Mouse (Mus musculus): Measurements from ENCODE around the gene Pex1. TPM values are rescaled to one million over a fixed set of nuclear protein-coding genes. Genes with fewer than 3 reads are reported as not detected.
"Not testable (repeated sequence)": the region's sequence is repeated elsewhere in the genome, so short reads cannot be mapped to it uniquely, and the experiment has no call there.

Gene Pex1
- polyA plus RNA-seq (2015; fragmentation: Nextera tagmentation; extraction: Ambion mirVana) = 10.1 and 17.3 TPM in 2 replicates

DNA sequence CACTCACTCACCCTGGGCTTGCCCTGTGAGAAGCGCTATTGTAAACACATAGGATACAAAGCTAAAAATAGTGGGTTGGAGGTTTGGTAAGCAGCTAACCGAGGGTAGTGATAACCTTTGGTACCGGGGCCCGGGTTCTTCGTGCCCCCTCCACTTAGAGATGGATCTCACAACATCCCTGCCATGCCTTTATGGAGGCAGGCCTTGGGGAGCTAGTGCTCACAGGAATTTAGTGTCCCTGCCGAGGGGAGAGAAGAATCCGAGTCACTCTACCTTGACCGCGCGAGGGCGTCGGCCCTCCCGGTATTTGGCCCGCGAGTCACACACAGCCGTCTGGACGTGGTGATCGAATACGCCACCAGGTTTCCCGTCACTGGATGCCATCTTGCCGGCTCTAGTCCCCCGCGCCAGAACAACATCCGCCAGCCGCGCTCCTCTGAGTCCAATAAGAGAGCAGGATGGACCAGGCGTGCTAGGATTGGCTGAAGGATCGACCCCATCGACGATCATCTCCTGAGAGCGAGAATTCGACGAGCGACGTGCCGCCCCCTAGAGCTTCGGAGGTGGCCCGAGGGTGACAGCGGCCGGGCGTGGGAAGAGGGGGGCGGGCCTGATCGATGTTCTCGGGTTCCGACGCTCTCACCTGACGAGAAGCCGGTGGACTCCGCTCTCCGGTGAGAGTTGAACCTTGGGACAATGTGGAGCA is at the start of gene Pex1:
Gene Pex1, plus strand, starts transcription at position 374 of the 706 bp plus-strand sequence.
- peak; percentile 98 for DNase-seq (ENCODE audit: low spot score)

GRCm38 (mm10) chr5:3546226-3546625 is 49.6 kb upstream of the Pex1 start:
- no peak for DNase-seq (ENCODE audit: low spot score)

DNA sequence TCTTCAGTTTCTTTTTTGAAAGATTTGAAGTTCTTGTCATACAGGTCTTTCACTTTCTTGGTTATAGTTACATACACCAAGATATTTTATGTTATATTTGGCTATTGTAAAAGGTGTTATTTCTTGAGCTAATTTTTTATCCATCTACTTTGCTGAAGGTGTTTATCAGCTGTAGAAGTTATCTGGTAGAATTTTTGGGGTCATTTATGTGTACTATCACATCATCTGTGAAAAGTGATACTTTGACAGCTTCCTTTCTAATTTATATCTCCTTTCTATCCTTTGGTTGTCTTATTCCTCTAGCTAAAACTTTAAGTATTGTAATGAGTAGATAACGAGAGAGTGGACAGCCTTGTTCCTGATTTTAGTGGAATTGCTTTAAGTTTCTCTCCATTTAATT is 44.4 kb upstream of the Pex1 start:
- DNase-seq (ENCODE audit: low spot score) = no peak

- no peak for DNase-seq (ENCODE audit: low spot score)
Measured at GRCm38 (mm10) chr5:3554198-3554597, 41.7 kb upstream of the Pex1 start.

- DNase-seq (ENCODE audit: low spot score) = no peak
Measured at GRCm38 (mm10) chr5:3571266-3571665, 24.6 kb upstream of the Pex1 start, which contains the start of gene 1700109H08Rik. 1700109H08Rik (plus strand) TSS chr5:3571566.

- DNase-seq (ENCODE audit: low spot score) = no peak
Measured at GRCm38 (mm10) chr5:3574825-3575224, 21.0 kb upstream of the Pex1 start.

GRCm38 (mm10) chr5:3577939-3578338 is 17.9 kb upstream of the Pex1 start:
- DNase-seq (ENCODE audit: low spot score) = no peak

GRCm38 (mm10) chr5:3579066-3579465 is 16.8 kb upstream of the Pex1 start:
- DNase-seq (ENCODE audit: low spot score) = no peak

- DNase-seq (ENCODE audit: low spot score) = peak; percentile 78
Measured at GRCm38 (mm10) chr5:3596399-3596766, 517 bp downstream of the Pex1 start, which contains the start of gene Rbm48. Rbm48 (minus strand) TSS chr5:3596585.

GRCm38 (mm10) chr5:3597171-3597570 is 1.3 kb downstream of the Pex1 start:
- no peak for DNase-seq (ENCODE audit: low spot score)

GRCm38 (mm10) chr5:3598766-3599165 is 2.9 kb downstream of the Pex1 start:
- DNase-seq (ENCODE audit: low spot score) = no peak

GRCm38 (mm10) chr5:3600298-3600697 is 4.4 kb downstream of the Pex1 start:
- no peak for DNase-seq (ENCODE audit: low spot score)

DNA sequence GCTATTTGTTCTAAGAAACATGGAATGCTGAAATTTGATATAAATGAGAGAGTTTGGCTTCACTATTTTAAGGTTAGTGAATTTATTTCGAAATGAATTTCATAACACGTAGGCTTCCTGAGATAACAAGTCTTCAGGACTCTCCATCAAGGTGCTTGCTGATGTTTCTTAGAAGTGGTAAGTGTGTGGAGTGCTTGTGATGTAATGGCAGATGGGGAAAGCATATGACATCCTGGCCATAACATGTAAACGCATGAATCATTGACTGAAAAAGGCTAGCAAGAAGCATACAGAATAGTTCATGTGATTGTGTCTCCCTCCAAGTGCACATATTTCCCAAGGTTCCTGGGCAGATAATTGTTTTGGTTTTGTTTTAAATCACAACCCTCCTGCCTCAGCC is 4.9 kb downstream of the Pex1 start:
- no peak for DNase-seq (ENCODE audit: low spot score)

GRCm38 (mm10) chr5:3607114-3607513 is 11.2 kb downstream of the Pex1 start:
- DNase-seq (ENCODE audit: low spot score) = no peak

GRCm38 (mm10) chr5:3609241-3609640 is 13.4 kb downstream of the Pex1 start:
- DNase-seq (ENCODE audit: low spot score) = no peak

DNA sequence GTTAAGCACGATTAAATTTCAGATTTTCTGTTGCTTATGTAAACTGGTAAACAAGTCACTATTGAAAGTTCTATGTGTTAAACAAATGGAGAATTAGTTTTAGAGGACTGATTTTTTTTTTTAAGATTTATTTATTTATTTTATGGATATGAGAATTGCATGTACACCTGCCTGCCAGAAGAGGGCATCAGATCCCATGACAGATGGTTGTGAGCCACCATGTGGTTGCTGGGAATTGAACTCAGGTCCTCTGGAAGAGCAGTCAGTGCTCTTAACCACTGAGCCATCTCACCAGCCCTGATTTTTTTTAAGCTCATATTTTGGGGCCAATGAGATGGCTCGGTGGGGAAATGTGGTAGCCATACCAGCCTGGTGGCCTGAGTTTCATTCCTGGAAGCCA is 16.0 kb downstream of the Pex1 start:
- DNase-seq (ENCODE audit: low spot score) = not testable (repeated sequence)

GRCm38 (mm10) chr5:3620486-3620885 is 24.6 kb downstream of the Pex1 start:
- no peak for DNase-seq (ENCODE audit: low spot score)

GRCm38 (mm10) chr5:3630055-3630454 is 34.2 kb downstream of the Pex1 start:
- no peak for DNase-seq (ENCODE audit: low spot score)

- no peak for DNase-seq (ENCODE audit: low spot score)
Measured at GRCm38 (mm10) chr5:3631512-3632271, 35.8 kb downstream of the Pex1 start.

DNA sequence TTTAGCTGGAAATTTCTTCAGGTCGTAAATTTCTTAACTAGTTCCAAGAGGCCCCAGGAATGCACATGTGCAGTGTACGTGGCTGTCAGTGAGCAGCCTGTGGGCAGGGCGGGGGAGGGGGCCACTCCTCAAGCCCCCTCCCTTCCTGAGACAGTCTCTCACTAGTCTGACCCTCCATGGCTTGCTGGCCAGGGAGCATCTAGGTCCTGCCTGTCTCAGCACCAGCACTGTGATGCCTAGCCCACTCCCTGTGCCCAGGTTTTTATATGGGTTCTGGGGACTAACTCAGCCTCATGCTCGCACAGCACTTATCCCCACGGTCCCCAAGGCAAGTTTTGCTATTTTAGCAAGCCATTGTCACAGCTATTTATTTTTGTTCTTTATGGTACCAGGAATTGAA is 36.4 kb downstream of the Pex1 start:
- no peak for DNase-seq (ENCODE audit: low spot score)

- DNase-seq (ENCODE audit: low spot score) = no peak
Measured at GRCm38 (mm10) chr5:3633315-3633714, 37.4 kb downstream of the Pex1 start.

DNA sequence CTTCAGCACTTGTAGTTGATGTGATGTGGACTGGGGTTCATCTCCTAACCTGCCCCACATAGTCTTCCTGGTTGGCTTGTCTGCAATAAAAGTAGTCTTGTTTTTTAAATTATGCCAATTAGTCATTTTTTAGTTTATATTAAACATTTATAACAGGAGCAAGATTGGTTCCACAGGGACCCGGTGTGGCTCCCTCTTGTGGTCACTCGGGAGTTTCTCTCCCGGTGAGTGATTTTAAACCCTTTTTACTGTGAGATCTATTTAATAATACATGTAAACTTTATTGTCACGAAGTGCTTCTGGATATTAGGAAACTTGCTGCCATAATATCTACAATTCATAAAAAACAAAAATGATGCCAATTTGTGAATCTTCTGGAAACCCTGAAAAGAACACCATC is 38.1 kb downstream of the Pex1 start:
- DNase-seq (ENCODE audit: low spot score) = no peak

GRCm38 (mm10) chr5:3635286-3635685 is 39.4 kb downstream of the Pex1 start:
- no peak for DNase-seq (ENCODE audit: low spot score)
